14 mouse cellular contexts compared by ENCODE assay signal in the genomic region with DNA sequence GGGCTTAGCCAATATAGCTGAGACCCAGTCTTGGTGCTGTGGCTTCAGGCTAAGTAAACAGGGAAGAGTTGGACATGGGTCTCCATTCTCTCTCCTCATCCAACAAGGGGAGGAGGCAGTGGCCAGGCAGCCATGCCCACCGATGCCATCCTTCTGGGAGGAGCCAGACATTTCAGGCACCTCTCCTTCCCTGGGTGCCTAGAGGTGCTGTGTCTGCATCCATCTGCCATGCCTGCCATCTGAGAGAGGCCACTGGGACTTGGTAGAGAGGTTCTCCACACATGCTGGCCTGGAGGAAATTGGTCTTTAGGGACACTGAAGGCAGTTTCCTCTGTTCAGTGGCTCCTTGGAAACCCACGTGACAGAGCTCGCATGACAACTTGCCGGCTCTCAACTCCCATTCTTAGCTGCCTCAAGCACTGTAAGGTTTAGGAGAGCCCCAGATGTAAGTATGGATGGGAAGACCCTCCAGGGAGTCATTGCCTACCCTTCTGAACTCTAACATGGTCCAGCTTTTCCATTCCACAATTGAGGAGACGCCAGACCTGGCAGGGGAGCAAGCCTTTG.
A peak's percentile ranks its signal among the peaks of the same experiment; 100 is the strongest.
DNase-seq lines count a peak whose midpoint lies in the region; ATAC-seq and TF ChIP-seq lines count a peak whose summit lies in the region.
"Had no signal": no experiment of that assay in that cellular context is flagged by ENCODE, and none has a peak within 500 bp of the region (broad histone marks: within the 10 kb centered on the region; RNA-seq: fewer than 3 reads in every experiment).

No protein-coding gene starts in this region.

- no peak for TF ChIP-seq CTCF in thymus, adult 2 months (IDR thresholded peaks at IDR 0.05; ENCODE audit: borderline replicate concordance, control insufficient read depth, extremely low read depth, insufficient read depth, low read length, poor library complexity)

- DNase-seq in cerebellum, adult 18-20 months, result peak; percentile 39 to 50
- no peak for DNase-seq in cerebellum, adult 11-12 months
- no peak for DNase-seq in hindbrain, embryonic 10.5 days (ENCODE audit: low spot score)
- no peak for DNase-seq in hindbrain, embryonic 11.5 days (ENCODE audit: low spot score)
- DNase-seq in thymus, adult 2 months, result peak; percentile 16
- no peak for DNase-seq in thymus, postnatal 10 days (ENCODE audit: low spot score in 2 of 2)
- DNase-seq in B cell, adult 2 months, result no peak
- DNase-seq: gastrocnemius, postnatal 25 days; kidney, adult 2 months; lung, postnatal 14 days had no signal

- ATAC-seq in hindbrain, embryonic 11.5 days (ENCODE audit: low FRiP score), result no peak
- no peak for ATAC-seq in neural tube, embryonic 15.5 days (ENCODE audit: low FRiP score)
- ATAC-seq: forebrain, embryonic 16.5 days; liver, embryonic 12.5 days had no signal

- peak overlapping the region; percentile 75; the same call in 1 of the 2 replicates for H3K27ac ChIP-seq in hindbrain, embryonic 10.5 days
- H3K27ac ChIP-seq in hindbrain, embryonic 11.5 days (ENCODE audit: low read depth, low read length), result no peak overlapping the region
- H3K27ac ChIP-seq in thymus, adult 2 months (ENCODE audit: control insufficient read depth, insufficient read depth, low read length), result peak overlapping the region; percentile 79
- peak overlapping the region; percentile 24; the same call in 1 of the 2 replicates for H3K27ac ChIP-seq in neural tube, embryonic 15.5 days (replicated peaks)
- H3K27ac ChIP-seq: embryonic facial prominence, embryonic 15.5 days had no signal

- H3K9ac ChIP-seq in hindbrain, embryonic 11.5 days (ENCODE audit: low read depth, low read length), result no peak overlapping the region
- no peak overlapping the region for H3K9ac ChIP-seq in neural tube, embryonic 15.5 days (replicated peaks)
- H3K9ac ChIP-seq: embryonic facial prominence, embryonic 15.5 days had no signal

- peaks cover 60% of the 10 kb centered on the region for H3K4me1 ChIP-seq in hindbrain, embryonic 10.5 days (replicated peaks)
- peaks cover 16% of the 10 kb centered on the region; the same call in 1 of the 2 replicates for H3K4me1 ChIP-seq in hindbrain, embryonic 11.5 days (replicated peaks; ENCODE audit: control insufficient read depth, insufficient read depth, low read length)
- H3K4me1 ChIP-seq in thymus, adult 2 months (replicated peaks; ENCODE audit: control insufficient read depth, insufficient read depth, low read length), result peaks cover 48% of the 10 kb centered on the region
- peaks cover 49% of the 10 kb centered on the region for H3K4me1 ChIP-seq in neural tube, embryonic 15.5 days

- H3K27me3 ChIP-seq in hindbrain, embryonic 10.5 days (ENCODE audit: insufficient read depth, poor library complexity, severe bottlenecking), result peaks cover 54% of the 10 kb centered on the region
- H3K27me3 ChIP-seq in hindbrain, embryonic 11.5 days (ENCODE audit: control insufficient read depth, insufficient read depth, low read length), result peaks cover 27% of the 10 kb centered on the region
- no peaks in the 10 kb centered on the region for H3K27me3 ChIP-seq in thymus, adult 2 months (ENCODE audit: control insufficient read depth, insufficient read depth, low read length)
- peaks cover 6% of the 10 kb centered on the region; the same call in 1 of the 2 replicates for H3K27me3 ChIP-seq in neural tube, embryonic 15.5 days (replicated peaks)

- no peaks in the 10 kb centered on the region for H3K9me3 ChIP-seq in hindbrain, embryonic 10.5 days
- H3K9me3 ChIP-seq in hindbrain, embryonic 11.5 days (ENCODE audit: control insufficient read depth, low read length), result no peaks in the 10 kb centered on the region
- no peaks in the 10 kb centered on the region for H3K9me3 ChIP-seq in neural tube, embryonic 15.5 days (replicated peaks)
- H3K9me3 ChIP-seq: embryonic facial prominence, embryonic 15.5 days; liver, embryonic 12.5 days had no signal

- H3K36me3 ChIP-seq in hindbrain, embryonic 10.5 days, result no peaks in the 10 kb centered on the region
- no peaks in the 10 kb centered on the region for H3K36me3 ChIP-seq in hindbrain, embryonic 11.5 days (ENCODE audit: control insufficient read depth, insufficient read depth, low read length)
- no peaks in the 10 kb centered on the region for H3K36me3 ChIP-seq in thymus, adult 2 months (ENCODE audit: control insufficient read depth, insufficient read depth, low read length)
- no peaks in the 10 kb centered on the region for H3K36me3 ChIP-seq in neural tube, embryonic 15.5 days
- H3K36me3 ChIP-seq: embryonic facial prominence, embryonic 15.5 days; liver, embryonic 12.5 days had no signal

- no peak overlapping the region for H3K4me3 ChIP-seq in hindbrain, embryonic 10.5 days
- no peak overlapping the region for H3K4me3 ChIP-seq in hindbrain, embryonic 11.5 days (ENCODE audit: low read depth, low read length)
- H3K4me3 ChIP-seq in thymus, adult 2 months (ENCODE audit: control insufficient read depth, insufficient read depth, low read length), result no peak overlapping the region
- H3K4me3 ChIP-seq in neural tube, embryonic 15.5 days (replicated peaks), result no peak overlapping the region
- H3K4me3 ChIP-seq: embryonic facial prominence, embryonic 15.5 days had no signal

- no peak for TF ChIP-seq POLR2A in thymus, adult 2 months (IDR thresholded peaks at IDR 0.05; ENCODE audit: control insufficient read depth, extremely low read depth, insufficient read depth, low read length, poor library complexity)

- no peak overlapping the region for H3K4me2 ChIP-seq in hindbrain, embryonic 11.5 days (replicated peaks; ENCODE audit: low read depth, low read length)
- H3K4me2 ChIP-seq in neural tube, embryonic 15.5 days, result no peak overlapping the region

- WGBS in hindbrain, embryonic 10.5 days, result 42% methylated on average over 5 of the region's 5 CpGs
- 46% methylated on average over 5 of the region's 5 CpGs for WGBS in hindbrain, embryonic 11.5 days
- WGBS in thymus, adult 2 months, result 91% methylated on average over 5 of the region's 5 CpGs
- WGBS in neural tube, embryonic 15.5 days, result 28% methylated on average over 5 of the region's 5 CpGs

Comparison
In these comparisons a context has a peak if more than half of its experiments do, and no peak if none do; other contexts are left out.
1. DNase-seq: peak in cerebellum, adult 18-20 months (2 of 2) and thymus, adult 2 months (single experiment); none in cerebellum, adult 11-12 months (single experiment), hindbrain, embryonic 10.5 days (single experiment), hindbrain, embryonic 11.5 days (single experiment), thymus, postnatal 10 days (0 of 2) and B cell, adult 2 months (0 of 2).